Mouse (Mus musculus) spleen, adult 2 months (tissue): ENCODE measurements around the gene Apba1.

Source experiments
- CTCF ChIP-seq: fragments of 200-500 bp; IDR thresholded peaks from 2 replicates; pipeline ENCODE4 v1.5.1; 2011; ENCODE audit warnings: mild to moderate bottlenecking, inconsistent platforms; ENCODE audit not compliant: insufficient read depth, insufficient read length, insufficient replicate concordance; ENCODE audit errors: extremely low read depth
- POLR2A ChIP-seq: fragments of 200-500 bp; IDR thresholded peaks from 2 replicates; pipeline ENCODE4 v1.6.1; 2011; ENCODE audit warnings: low read depth, low read length, inconsistent platforms

- no peak for TF ChIP-seq CTCF
- TF ChIP-seq POLR2A, result no peak
Measured at GRCm38 (mm10) chr19:23758554-23759321, at the start of gene Apba1.
